Mouse (Mus musculus): ENCODE data around the gene Gramd1b.

- no peak for TF ChIP-seq CTCF (IDR thresholded peaks at IDR 0.05)
- TF ChIP-seq EP300 (IDR thresholded peaks at IDR 0.05) = no peak
Measured at GRCm38 (mm10) chr9:40337131-40337820, 193.9 kb downstream of the Gramd1b start.
